Mouse (Mus musculus): ENCODE measurements at regions not wholly inside any gene's neighbourhood (a gene's known extent, or its start where the extent isn't known, plus 50 kb on each side); places are given as distances from the start of the nearest gene placed in this dataset.

GRCm38 (mm10) chr15:36938511-36939150 lies 68.9 kb downstream of the Zfp706 start:
- no peak for TF ChIP-seq CTCF (IDR thresholded peaks at IDR 0.05; ENCODE audit: borderline replicate concordance, insufficient read depth, low read depth, low read length)
- peak; percentile 86 for TF ChIP-seq POLR2A (IDR thresholded peaks at IDR 0.05; ENCODE audit: borderline replicate concordance, insufficient read depth, low read length)
